Mouse (Mus musculus) mature B cell (primary cell): ENCODE data around the gene Elk4.

Experiments
- in situ Hi-C: fragments of 300-500 bp; cut with MboI; formaldehyde crosslinking; loops from 2 replicates; pipeline ENCODE4 v1.14.3; 2019

The Elk4 gene

DNA sequence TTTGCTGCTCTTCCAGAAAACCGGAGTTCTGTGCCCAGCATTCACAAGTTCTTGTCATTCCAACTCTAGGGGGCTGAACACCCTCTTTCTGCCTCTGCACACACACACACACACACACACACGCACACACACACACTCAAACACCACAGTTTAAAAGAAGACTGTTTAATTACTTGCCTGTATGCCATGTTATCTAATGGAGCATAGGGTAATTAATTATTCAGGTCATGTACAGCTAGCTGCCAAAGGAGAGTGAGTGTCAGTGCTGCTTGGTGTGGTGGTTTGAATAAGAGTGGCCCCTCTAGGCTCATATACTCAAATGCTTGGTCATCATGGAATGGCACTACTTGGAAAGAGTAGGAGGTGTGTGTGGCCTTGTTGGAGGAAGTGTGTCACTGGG lies 23.6 kb upstream of the Elk4 start:
- in situ Hi-C loops = no loop called here

- in situ Hi-C loops = no loop called here
Measured at GRCm38 (mm10) chr1:131987432-131987831, 20.0 kb upstream of the Elk4 start.

- in situ Hi-C loops = no loop called here
Measured at GRCm38 (mm10) chr1:131989476-131989875, 17.9 kb upstream of the Elk4 start.

- in situ Hi-C loops = loop anchor here (10.0 kb wide), 1 partner anchor 125 kb away; no protein-coding TSS in a partner anchor
Measured at GRCm38 (mm10) chr1:131990083-131990760, 17.2 kb upstream of the Elk4 start.

DNA sequence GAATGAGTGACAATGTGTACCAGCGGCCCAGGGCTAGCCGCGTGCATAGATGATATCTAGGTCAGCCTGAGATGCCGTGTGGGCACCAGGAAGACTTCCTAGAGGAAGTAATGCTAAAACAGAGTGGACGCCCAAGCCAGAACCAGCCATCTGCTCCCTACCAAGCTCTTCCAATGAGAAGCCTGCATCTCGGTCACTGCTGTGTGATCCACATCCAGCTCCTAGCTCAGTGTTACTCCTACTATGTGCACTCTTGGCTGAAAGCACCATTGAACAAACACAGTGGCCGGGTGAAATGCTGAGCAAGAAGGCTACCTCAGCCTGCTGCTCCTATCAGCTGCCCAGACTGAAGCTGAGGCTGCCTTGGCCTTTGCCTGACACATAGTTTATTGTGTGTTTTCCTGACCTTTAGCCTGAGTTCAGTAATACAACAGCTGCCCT lies 14.8 kb upstream of the Elk4 start:
- in situ Hi-C loops = loop anchor here (10.0 kb wide), 1 partner anchor 122 kb away; no protein-coding TSS in a partner anchor

- in situ Hi-C loops = loop anchor here (10.0 kb wide), 1 partner anchor 121 kb away; no protein-coding TSS in a partner anchor
Measured at GRCm38 (mm10) chr1:131993169-131994040, 14.0 kb upstream of the Elk4 start.

- in situ Hi-C loops = loop anchor here (5.0 to 10.0 kb wide), 2 partner anchors 37 to 120 kb away; no protein-coding TSS in a partner anchor
Measured at GRCm38 (mm10) chr1:131995062-131995461, 12.3 kb upstream of the Elk4 start.

GRCm38 (mm10) chr1:132000506-132000905 lies 6.9 kb upstream of the Elk4 start:
- in situ Hi-C loops = no loop called here

DNA sequence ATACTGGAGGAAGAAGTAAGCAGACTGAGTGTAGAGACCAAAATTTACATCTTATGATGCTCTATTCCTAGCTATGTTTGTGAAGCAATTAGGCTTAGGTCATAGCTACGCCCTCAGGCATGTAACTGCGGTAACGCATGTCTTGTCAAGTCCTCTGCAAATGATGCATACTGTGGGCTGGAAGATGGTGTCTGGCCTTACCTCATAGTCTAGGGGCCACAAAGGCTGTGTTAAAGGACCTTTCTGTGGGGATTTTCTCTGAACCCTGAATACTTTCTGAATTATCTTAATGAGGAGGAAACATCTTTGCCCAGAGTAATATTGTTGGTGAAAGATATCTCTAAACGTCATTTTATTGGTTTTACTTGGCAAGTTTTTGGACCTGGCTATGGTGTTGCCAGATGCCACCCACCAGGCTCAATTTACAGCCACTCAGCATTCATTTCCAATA lies 5.5 kb upstream of the Elk4 start:
- in situ Hi-C loops = no loop called here

GRCm38 (mm10) chr1:132003111-132003510 lies 4.3 kb upstream of the Elk4 start:
- in situ Hi-C loops = no loop called here

- in situ Hi-C loops = no loop called here
Measured at GRCm38 (mm10) chr1:132003817-132004216, 3.6 kb upstream of the Elk4 start.

DNA sequence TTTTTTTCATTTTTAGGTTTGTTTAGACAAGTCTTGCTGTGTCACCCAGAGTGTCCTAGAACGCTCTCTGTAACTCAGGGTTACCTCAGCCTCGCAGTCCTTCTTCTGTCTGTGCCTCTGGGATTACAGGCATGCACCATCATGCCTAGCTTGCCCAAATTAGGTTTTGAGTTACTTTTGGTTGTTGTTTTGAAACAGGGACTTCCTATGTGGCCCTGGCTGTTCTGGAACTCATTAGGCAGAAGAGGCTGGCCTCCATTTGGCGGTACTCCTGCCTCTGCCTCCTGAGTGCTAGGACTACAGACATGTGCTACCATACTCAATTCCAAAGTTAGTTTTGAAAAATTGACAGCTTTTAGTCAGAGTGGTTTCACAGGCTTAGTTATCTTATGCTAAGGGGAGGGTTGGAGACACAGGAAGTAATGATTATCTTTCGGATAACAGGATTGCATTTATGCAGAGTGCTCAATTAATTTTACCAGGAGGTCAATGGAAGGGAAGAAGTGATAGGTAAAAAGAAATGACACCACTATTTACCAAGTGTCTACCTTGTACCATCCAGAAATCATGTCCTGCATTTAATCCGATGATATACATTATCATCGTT lies 2.7 kb upstream of the Elk4 start:
- in situ Hi-C loops = no loop called here

DNA sequence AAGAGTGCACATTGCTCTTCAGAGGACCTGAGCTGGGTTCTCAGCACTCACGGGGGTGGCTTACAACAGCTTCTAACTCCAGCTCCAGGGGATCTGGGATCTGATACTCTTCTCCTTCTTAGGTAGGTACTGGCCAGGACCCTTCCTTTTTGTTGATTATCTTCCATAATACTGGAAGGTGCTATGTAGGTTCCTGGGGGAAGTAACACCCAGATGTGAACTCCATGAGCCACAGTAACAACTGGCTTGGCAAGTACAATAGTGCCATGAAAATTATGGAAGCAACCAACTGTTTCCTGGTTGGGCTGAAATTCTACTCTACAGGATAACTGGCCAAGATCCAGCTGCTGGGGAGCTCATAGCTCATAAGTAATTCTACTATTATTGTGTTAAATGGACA lies 1.9 kb upstream of the Elk4 start:
- in situ Hi-C loops = no loop called here

GRCm38 (mm10) chr1:132006046-132006445 lies 1.4 kb upstream of the Elk4 start:
- in situ Hi-C loops = no loop called here

DNA sequence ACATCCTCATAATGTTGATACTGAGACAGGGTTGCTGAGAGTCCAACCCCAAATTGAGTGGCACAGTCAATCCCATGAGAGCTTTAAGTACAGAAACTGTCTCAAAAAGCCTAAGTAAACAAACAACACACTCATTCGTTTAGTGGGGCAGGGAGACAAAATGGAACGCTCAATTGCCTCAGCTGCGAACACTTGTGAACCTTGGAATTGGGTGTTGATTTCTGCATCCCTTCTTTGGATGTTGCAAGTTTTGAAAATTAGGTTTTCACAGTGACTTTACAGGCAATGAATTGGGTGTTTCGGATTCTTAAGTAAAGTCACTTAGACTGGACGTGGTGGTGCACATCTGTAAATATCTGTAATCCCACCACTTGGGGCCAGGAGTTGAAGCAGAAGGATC lies 686 bp upstream of the Elk4 start:
- in situ Hi-C loops = no loop called here

DNA sequence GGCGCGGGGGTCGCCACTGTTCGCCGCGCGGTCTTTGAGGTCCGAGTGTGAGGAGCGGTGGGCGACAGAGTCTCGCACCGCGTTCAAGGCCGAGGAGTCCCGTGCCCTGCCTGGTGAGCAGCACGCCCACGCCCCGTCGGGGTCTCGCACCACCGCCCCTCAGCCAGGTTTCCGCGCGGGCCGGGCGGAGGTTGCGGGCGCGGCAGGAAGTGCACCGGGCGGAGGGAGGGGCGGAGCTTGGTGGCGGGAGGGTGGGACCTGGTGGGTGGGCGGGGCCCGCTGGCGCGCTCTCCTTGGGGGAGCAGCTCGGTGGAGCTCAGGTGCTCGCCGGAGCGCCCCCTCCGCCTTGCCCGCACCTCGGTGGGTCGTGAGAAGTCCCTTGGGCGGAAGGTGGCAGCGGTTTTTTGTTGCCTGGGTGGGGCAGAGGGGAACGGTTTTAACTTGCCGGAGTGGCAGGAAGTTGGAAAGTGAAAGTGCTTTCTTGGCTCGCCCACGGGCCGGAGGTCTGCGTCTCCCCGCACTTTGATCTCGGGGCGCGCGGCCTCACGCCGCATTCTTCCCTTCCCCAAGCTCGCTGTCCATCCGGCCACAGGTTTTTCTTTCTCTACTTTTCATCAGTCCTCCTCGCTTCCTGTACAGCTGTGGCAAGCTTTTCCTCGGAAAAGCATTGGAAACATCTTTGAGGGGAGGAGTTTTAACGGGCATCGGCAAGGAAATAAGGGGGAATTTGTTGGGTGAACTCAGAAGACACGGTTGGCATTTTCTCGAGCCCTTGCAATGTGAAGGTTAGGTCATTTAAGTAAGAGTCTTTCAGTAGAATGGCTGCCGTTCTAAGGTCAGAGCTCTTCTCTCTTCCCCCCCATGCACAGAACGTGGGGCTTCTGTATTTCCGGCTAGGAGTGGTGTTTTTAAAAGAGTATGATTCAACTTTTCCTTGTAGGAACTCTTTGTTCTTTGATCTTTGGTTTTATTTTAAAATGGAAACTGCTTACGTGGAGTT lies 721 bp downstream of the Elk4 start:
- in situ Hi-C loops = no loop called here

- in situ Hi-C loops = no loop called here
Measured at GRCm38 (mm10) chr1:132008881-132009644, 1.7 kb downstream of the Elk4 start.

- in situ Hi-C loops = no loop called here
Measured at GRCm38 (mm10) chr1:132010632-132011501, 3.5 kb downstream of the Elk4 start.

DNA sequence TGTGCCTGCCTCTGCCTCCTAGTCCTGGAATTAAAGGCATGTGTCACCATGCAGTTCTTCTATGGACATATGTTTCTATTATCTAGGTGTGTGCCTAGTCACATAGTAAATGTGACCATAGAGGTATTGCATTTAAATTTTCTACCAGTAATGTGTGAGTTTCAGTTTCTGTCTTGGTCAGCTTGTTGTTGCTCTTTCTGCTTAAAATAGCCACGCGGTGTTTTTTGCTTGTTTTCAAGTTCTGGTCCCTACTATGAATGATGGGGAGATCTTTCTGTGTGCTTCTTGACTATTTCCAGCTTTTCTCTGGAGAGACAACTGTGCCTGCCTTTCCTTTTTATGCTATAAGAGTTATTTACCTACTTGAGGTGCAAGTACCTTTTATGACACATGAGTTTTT lies 4.4 kb downstream of the Elk4 start:
- in situ Hi-C loops = no loop called here
